Mouse (Mus musculus) neural tube, embryonic 15.5 days (tissue): ENCODE measurements around the gene Olfr559. TPM values are rescaled to one million over a fixed set of nuclear protein-coding genes. Genes with fewer than 3 reads are reported as not detected.

Experiments
- ATAC-seq: fragments of 200-750 bp; cut with Nextera tagmentation; 2 replicates; pipeline ENCODE4 v1.8.0; 2017; ENCODE audit warnings: mild to moderate bottlenecking, moderate TSS enrichment, moderate library complexity; ENCODE audit not compliant: low FRiP score
- H3K27ac ChIP-seq: fragments of 300-500 bp; sonication (generic); replicated peaks from 2 replicates; pipeline ENCODE4 v1.5.1; 2015; ENCODE audit warnings: mild to moderate bottlenecking, inconsistent platforms
- H3K27me3 ChIP-seq: fragments of 300-500 bp; sonication (generic); replicated peaks from 2 replicates; pipeline ENCODE4 v1.6.1; 2015; ENCODE audit warnings: inconsistent platforms
- H3K36me3 ChIP-seq: fragments of 300-500 bp; sonication (generic); 2 replicates; pipeline ENCODE4 v1.6.1; 2015; ENCODE audit warnings: inconsistent platforms
- H3K4me1 ChIP-seq: fragments of 300-500 bp; sonication (generic); 2 replicates; pipeline ENCODE4 v1.6.1; 2015; ENCODE audit warnings: inconsistent platforms
- H3K4me2 ChIP-seq: fragments of 300-500 bp; sonication (generic); 2 replicates; pipeline ENCODE4 v1.6.1; 2015; ENCODE audit warnings: inconsistent platforms, mild to moderate bottlenecking, moderate library complexity
- H3K4me3 ChIP-seq: fragments of 300-500 bp; sonication (generic); replicated peaks from 2 replicates; pipeline ENCODE4 v1.5.1; 2015; ENCODE audit warnings: mild to moderate bottlenecking, inconsistent platforms
- H3K9ac ChIP-seq: fragments of 300-500 bp; sonication (generic); replicated peaks from 2 replicates; pipeline ENCODE4 v1.6.1; 2015; ENCODE audit warnings: mild to moderate bottlenecking, inconsistent platforms
- H3K9me3 ChIP-seq: fragments of 300-500 bp; sonication (generic); replicated peaks from 2 replicates; pipeline ENCODE4 v1.6.1; 2016; ENCODE audit warnings: inconsistent platforms
- WGBS: fragments of 180-500 bp; shearing (Covaris S2); methylation state at CpG from one replicate; pipeline ENCODE4 v1.1.7; 2015; ENCODE audit warnings: mixed read lengths; 5-methylcytosine and 5-hydroxymethylcytosine counted together
- polyA plus RNA-seq: library from polyadenylated mRNA; unstranded; fragments of >200 nt; fragmentation: Nextera tagmentation; extraction: Ambion mirVana; gene quantifications from 2 replicates; pipeline ENCODE4 v1.2.1, GENCODE M21; 2015

Gene Olfr559
- polyA plus RNA-seq, 1 experiment from 2014 or later: not detected

DNA sequence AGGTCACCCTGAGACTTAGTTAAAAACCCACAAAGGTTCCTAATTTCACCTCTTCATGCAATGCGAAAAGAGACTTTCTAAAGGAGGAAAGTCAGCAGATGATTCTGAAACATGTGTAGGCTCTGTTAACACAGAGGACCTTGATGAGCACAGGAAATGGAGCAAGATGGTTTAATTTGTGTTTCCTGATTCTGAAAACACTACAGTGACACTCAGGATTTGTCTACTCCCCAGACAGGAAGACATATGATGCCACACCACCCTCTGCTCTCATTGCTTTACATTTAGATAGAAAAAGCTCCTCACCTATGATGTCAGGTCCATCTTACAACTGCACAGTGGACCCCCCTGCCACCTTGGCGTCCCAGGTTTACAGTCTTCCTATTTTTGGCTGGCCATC, 51.1 kb downstream of the Olfr559 start:
- Histone ChIP-seq H3K27me3 (no peaks in the 10 kb centered on the region), H3K4me2 (no peak overlapping the region), H3K36me3 (no peaks in the 10 kb centered on the region), H3K9ac (no peak overlapping the region), H3K9me3 (no peaks in the 10 kb centered on the region), H3K4me3 (no peak overlapping the region), H3K4me1 (no peaks in the 10 kb centered on the region), H3K27ac (no peak overlapping the region)
- no peak for ATAC-seq
- 90% methylated on average over 2 of the region's 2 CpGs for WGBS

Other genes with a start within 250 kb of the Olfr559 start
- gene Olfr543, start 245.8 kb downstream of the Olfr559 start, polyA plus RNA-seq: 0.36 and 0.56 TPM in 2 replicates
- 0.14 and 0.18 TPM in 2 replicates for gene Olfr544, start 239.2 kb downstream of the Olfr559 start, polyA plus RNA-seq
- gene Olfr545, start 227.9 kb downstream of the Olfr559 start, polyA plus RNA-seq: 0.33 and 0.41 TPM in 2 replicates
- not detected in 2 replicates for gene Olfr547, start 192.7 kb downstream of the Olfr559 start, polyA plus RNA-seq
- not detected in 2 replicates for gene Olfr548-ps1, start 186.6 kb downstream of the Olfr559 start, polyA plus RNA-seq
- gene Olfr549, start 177.6 kb downstream of the Olfr559 start, polyA plus RNA-seq: not detected in 2 replicates
- 0.52 TPM in 1 of 2 replicates, not detected in the other for gene Trim21, start 162.0 kb downstream of the Olfr559 start, polyA plus RNA-seq
- not detected in 2 replicates for gene Olfr550, start 156.0 kb downstream of the Olfr559 start, polyA plus RNA-seq
- gene Olfr551, start 135.6 kb downstream of the Olfr559 start, polyA plus RNA-seq: not detected in 2 replicates
- gene Olfr552, start 129.7 kb downstream of the Olfr559 start, polyA plus RNA-seq: not detected in 2 replicates
- gene Olfr553, start 109.3 kb downstream of the Olfr559 start, polyA plus RNA-seq: not detected in 2 replicates
- gene Olfr554, start 89.1 kb downstream of the Olfr559 start, polyA plus RNA-seq: not detected in 2 replicates
- gene Olfr555, start 68.7 kb downstream of the Olfr559 start, polyA plus RNA-seq: not detected in 2 replicates
- not detected in 2 replicates for gene Olfr556, start 62.6 kb downstream of the Olfr559 start, polyA plus RNA-seq
- 7.0 and 10.4 TPM in 2 replicates for gene Trim68, start 40.2 kb downstream of the Olfr559 start, polyA plus RNA-seq
- not detected in 2 replicates for gene Olfr557, start 31.6 kb downstream of the Olfr559 start, polyA plus RNA-seq
- gene Olfr558, start 25.3 kb downstream of the Olfr559 start, polyA plus RNA-seq: 0.22 and 0.54 TPM in 2 replicates
- not detected in 2 replicates for gene Olfr33, start 8.4 kb downstream of the Olfr559 start, polyA plus RNA-seq
- gene Olfr560, start 31.9 kb upstream of the Olfr559 start, polyA plus RNA-seq: not detected in 2 replicates
- gene Olfr78, start 32.0 kb upstream of the Olfr559 start, polyA plus RNA-seq: 0.06 TPM in 1 of 2 replicates, not detected in the other
- not detected in 2 replicates for gene Olfr561, start 43.7 kb upstream of the Olfr559 start, polyA plus RNA-seq
- not detected in 2 replicates for gene Olfr564, start 76.0 kb upstream of the Olfr559 start, polyA plus RNA-seq
- not detected in 2 replicates for gene Olfr566, start 131.3 kb upstream of the Olfr559 start, polyA plus RNA-seq
- not detected in 2 replicates for gene Olfr568, start 149.6 kb upstream of the Olfr559 start, polyA plus RNA-seq
- gene Olfr569, start 163.4 kb upstream of the Olfr559 start, polyA plus RNA-seq: not detected in 2 replicates
- not detected in 2 replicates for gene Olfr570, start 167.1 kb upstream of the Olfr559 start, polyA plus RNA-seq
- gene Olfr571, start 190.0 kb upstream of the Olfr559 start, polyA plus RNA-seq: not detected in 2 replicates
- not detected in 2 replicates for gene Olfr572, start 196.9 kb upstream of the Olfr559 start, polyA plus RNA-seq
- not detected in 2 replicates for gene Olfr573-ps1, start 215.1 kb upstream of the Olfr559 start, polyA plus RNA-seq
- not detected in 2 replicates for gene Olfr574, start 221.0 kb upstream of the Olfr559 start, polyA plus RNA-seq
- gene Olfr575, start 231.3 kb upstream of the Olfr559 start, polyA plus RNA-seq: not detected in 2 replicates
- not detected in 2 replicates for gene Olfr576, start 235.2 kb upstream of the Olfr559 start, polyA plus RNA-seq
- gene Olfr577, start 248.5 kb upstream of the Olfr559 start, polyA plus RNA-seq: not detected in 2 replicates